Mouse (Mus musculus) liver, embryonic 14.5 days (tissue): ENCODE results near the gene Lman2l.

Experiments used
- CTCF ChIP-seq: IDR thresholded peaks from 2 replicates; pipeline ENCODE4 v1.5.1; 2016; ENCODE audit warnings: antibody characterized with exemption, low read depth, control low read depth
- EP300 ChIP-seq: IDR thresholded peaks from 2 replicates; pipeline ENCODE4 v1.6.1; 2016; ENCODE audit warnings: antibody characterized with exemption, low read depth

DNA sequence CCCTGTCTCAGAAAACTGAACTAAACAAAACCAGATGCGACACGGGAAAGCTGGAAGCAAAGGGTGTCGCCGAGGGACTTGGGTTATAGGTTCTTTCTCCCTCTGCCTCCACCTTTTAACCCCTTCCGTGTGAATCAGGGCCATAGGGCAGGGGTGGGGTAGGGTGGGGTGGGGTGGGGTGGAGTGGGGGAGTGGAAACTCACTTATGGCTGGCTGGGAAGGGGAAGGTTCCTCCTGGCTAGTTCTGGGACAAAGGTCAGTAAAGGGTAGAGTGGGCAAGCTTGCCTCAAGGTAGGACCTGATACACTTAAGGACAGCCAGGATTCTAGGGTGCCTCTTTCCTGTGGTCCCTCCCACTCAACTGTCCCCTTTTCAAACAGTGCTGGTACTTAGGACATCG, 48.2 kb upstream of the Lman2l start:
- TF ChIP-seq CTCF = no peak
- no peak for TF ChIP-seq EP300
